Mouse (Mus musculus) kidney, postnatal 25 days (tissue): ENCODE measurements around the gene Spindoc.
A peak's percentile ranks its signal among the peaks of the same experiment; 100 is the strongest.

Experiments used
- DNase-seq, 2 experiments: peaks; one replicate each; pipeline ENCODE4 v3.0.0; 2021; ENCODE audit warnings: mixed read lengths in 2 of 2

Gene Spindoc

DNA sequence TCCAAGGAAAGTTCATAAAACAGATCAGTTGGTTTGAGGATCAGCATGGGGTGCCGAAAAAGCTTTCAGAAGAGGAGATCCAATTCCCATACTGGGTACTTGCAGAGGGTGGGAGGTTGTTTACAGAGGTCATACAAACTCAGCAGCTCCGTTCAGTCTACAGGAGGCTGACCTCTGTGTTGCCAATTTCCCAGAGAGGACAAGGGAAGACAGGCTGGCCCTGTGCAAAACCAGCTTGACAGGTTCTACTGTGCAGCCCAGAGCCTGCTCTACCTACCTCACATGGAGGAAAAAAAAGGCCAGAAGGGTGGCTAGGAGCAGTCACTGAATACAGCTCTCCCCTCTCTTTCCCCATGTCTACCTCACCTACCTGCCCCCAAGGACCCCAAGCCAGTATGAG, 48.7 kb downstream of the Spindoc start:
- DNase-seq: peak; percentile 54 to 82

DNA sequence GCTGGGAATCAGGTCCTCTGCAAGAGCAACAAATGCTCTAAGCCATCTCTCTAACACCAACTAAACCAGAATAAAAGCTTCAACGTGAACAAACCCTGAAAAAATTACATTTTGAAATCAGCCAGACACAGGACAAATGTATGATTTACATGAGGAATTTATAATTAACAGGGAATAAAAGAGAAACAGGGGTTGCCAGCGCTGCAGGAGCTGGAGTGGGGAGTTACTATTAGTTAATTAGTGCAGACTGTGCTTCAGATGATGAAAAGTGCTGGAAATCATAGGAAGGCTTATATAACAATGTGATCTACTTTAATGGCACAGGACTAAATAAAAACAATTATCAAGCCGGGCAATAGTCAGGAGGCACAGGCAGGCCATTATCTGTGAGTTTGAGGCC, 61.4 kb downstream of the Spindoc start:
- DNase-seq: peak in 1 of 2 experiments; percentile 27

DNA sequence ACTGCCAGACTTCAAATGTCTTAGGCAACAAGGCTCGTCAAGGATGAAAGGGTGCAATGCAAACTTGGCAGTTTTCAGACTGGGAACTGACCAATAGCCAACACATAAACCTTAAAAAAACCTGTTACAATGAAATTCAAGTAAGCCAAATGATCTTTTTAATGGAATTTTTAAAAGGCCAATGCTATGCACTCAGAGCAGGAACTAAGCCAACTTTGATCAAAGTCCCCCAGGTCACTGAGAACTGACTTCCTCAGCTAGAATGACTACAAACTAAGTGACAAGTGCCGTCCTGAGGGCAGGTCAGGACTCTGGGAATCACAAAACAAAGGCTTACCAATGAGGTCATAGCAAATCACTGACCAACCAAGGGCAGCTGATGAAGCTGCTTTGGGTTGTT, 62.6 kb downstream of the Spindoc start:
- DNase-seq: peak; percentile 45 to 57

DNA sequence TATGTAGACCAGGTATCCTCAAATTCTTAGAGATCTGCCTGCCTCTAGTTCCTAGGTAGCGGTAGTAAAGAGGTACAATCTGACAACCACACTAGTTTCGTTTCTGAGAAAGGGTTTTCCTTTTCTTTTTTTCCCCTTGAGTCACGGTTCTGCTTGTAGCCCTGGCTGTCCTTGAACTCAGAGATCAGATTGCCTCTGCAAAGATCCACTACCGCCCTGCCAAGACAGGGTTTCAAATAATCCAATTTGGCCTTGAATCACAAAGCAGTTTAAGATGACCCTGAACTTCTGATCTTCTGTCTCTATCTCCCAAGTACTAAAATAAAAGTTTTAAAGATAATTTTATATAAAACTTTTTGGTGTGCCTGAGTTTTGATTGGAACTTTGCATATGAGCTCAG, 65.1 kb downstream of the Spindoc start:
- no peak for DNase-seq

DNA sequence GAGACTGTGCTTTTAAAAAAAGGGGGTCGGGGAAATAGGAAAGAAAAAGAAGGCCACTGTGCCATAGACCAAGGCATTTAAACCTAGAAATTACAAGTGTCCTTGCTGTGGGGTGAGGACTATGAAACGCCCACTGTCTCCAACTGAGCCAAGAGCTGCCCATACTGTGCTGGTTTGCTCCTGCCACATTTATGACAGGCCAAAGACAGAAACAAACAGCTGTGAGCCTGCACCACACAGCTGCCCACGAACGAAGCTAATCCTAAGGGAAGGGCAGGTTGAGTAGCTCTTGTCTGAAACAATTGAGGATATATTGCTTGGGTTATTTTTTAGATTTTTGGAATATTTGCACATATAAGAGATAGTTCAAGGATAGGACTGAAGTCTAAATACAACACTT, 66.0 kb downstream of the Spindoc start:
- no peak for DNase-seq

DNA sequence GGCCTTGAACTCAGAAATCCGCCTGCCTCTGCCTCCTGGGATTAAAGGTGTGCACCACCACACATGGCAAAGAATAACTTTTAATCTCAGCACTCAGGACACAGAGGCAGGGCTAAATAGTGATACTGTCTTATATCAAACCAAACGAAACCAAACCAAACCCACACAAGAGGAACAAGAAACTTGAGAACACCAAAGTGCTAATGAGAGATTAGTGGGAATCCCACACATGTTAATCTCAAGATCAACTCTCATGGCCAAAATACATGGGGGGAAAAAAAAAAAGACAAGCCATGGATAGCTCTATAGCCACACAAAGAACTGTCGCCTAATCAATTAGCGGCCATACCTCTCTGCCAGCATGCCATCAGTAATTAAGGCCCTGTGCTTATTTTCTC, 67.2 kb downstream of the Spindoc start:
- DNase-seq: no peak

DNA sequence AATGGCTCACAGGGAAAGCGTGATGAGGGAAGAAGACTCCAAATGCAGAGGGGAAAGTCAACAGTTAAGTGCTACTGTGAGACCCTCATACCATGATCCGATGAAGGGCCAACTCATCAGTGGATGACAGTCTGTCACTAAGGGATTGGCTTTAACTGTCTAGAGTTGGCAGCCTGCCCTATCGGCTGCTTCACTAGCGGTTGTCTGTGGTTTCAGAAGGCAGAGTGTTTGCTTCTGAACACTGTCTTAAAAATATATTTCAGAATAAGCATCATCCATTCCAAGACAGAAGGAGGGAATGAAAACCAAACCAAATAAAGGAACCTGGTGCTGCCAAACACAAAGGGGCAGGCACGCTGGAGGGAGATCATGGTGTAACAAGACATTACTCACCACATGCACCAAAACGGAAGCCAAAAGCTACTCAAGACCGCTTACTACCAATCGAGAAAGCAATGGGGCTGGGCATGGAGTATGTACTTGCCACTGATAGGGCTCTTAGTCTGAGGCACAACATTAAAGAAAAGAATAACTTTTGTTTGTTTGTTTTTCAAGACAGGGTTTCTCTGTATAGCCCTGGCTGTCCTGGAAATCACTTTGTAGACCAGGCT, 67.7 kb downstream of the Spindoc start:
- peak in 1 of 2 experiments; percentile 44 for DNase-seq

DNA sequence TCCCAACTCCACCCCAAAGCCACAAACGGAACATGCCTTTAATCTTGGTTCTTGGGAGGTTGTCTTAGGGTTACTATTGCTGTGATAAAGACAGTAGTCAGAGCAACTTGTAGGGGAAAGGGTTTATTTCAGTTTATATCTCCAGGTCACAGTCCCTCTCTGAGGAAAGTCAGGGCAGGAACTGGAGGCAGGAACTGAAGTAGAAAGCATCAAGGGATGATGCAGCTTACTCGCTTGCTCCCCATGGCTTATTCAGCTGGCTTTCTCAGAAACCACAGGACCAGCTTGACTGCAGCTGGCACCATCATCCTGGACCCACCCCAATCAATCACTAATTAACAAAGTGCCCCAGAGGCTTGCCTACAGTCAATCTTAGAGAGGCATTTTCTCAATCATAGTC, 69.1 kb downstream of the Spindoc start:
- peak in 1 of 2 experiments; percentile 45 for DNase-seq

DNA sequence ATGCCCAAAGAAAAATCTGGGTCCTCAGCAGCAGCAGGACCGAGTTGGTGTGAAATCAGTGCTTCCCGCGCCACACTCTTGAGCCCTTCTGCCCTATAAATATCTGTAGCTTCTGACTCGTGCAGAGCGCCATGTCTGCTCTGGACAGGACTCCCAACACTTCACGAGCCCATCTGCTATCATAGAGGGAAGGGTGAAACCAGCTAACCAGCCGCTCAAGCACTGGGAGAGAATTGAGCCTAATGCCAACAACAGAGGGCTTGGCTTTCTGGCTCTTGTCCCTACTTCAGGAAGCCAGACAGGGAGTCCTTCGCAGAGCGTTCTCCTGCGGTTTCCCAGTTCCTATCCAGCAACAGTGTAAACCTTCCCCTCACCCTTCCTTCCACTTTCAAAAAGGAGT, 71.5 kb downstream of the Spindoc start:
- DNase-seq: no peak

DNA sequence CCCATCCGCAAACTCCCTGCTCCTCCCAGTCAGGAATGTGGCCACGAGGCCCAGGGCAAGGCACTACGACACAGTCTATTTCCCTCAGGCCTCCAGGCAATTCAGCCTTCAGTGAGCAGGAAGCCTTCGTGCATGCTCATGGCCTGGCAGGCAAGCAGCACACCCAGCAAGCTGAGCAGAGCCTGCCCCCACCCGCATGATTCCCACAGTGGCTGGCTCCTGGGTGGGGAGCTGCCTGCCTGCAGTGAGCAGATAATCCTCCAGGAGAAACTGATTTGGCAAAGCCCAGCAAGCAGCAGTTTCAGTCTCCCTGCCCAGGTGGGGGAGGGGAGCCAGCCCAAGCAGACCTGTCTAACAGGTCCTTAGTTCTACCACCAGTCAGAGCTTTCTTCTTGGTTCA, 72.1 kb downstream of the Spindoc start:
- DNase-seq: peak; percentile 83 to 92

DNA sequence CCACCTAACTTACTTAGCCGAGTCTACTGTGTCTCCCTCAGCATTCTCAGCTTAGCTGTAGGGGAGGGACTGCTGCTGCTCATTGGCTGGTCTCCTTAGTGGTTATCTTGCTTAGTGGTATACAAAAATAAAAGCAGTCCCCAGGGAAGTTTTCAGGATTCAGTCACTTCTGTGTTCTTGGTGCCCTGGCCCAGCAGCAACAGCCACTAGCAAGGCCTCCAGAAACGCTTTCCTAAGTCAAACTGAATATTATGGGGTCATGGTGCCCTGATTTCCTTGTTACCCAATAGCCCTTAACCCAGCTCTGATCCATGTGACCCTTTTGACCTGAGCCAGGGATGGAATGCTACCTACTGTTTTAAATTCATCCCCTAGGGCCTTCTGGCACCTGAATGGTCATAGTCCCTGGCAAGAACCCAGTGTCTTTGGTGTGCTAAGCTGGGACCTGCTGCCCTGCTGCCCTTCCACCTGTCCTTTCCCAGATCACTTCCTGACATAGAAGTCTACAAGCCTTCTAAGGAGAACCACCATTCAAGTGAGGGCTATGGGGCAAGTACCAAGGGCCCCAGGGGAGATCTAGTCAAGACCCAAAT, 73.0 kb downstream of the Spindoc start:
- peak; percentile 74 to 87 for DNase-seq

DNA sequence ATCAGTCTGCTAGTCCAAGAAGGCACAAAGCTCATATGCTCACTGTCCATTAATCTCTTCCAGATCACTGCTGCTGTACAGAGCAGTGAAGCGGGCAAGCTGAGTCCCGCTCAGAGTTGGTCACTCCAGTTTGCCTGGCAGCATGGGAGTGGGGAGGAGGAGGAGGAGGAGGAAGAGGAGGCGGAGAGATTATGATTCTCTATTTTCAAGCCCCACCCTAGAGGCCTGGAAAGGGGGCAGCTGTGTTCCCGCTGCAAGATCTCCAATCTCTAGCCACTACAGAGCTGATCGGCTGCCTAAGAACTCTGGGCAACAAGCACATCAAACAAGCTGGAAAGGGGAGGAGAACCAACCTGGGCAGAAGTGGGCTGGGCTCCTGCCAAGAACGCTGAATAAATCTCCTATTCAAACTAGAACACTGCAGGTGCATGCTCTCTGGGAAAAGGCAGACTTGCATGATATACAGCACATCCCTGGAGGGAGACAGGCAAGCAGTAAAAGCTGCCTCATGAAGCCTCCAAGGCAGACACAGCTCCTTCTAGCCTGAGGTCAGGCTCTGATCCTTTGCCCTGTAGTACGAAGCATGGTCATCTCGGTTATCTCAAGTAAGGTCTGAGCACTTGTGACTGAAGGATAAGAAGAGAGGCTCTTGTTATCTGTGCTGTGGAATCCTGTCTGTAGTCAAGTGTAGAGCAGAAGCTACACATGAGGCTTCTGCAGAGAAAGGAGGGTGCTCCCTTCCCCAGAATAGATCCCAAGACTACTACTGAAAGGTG, 74.6 kb downstream of the Spindoc start:
- peak; percentile 86 to 90 for DNase-seq

DNA sequence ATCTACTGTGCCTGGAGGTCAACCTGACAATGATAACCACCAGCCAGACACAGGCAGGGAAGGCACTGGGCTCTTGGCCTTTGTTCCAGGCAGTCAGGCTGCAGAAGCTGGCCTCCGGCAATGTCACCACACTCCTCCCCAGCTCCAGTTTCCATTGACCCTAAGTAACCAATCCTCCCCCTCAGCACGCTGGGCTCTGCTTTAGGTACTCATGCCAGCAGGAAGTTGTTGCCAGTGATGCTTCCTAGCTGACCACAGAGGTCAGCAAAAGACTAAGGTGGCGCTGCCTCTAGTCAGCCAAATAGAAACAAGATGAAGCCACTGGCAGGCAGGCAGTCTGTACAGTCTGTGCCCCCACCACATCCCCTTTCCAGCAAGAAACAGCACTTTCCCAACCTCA, 75.8 kb downstream of the Spindoc start:
- peak; percentile 62 to 88 for DNase-seq

DNA sequence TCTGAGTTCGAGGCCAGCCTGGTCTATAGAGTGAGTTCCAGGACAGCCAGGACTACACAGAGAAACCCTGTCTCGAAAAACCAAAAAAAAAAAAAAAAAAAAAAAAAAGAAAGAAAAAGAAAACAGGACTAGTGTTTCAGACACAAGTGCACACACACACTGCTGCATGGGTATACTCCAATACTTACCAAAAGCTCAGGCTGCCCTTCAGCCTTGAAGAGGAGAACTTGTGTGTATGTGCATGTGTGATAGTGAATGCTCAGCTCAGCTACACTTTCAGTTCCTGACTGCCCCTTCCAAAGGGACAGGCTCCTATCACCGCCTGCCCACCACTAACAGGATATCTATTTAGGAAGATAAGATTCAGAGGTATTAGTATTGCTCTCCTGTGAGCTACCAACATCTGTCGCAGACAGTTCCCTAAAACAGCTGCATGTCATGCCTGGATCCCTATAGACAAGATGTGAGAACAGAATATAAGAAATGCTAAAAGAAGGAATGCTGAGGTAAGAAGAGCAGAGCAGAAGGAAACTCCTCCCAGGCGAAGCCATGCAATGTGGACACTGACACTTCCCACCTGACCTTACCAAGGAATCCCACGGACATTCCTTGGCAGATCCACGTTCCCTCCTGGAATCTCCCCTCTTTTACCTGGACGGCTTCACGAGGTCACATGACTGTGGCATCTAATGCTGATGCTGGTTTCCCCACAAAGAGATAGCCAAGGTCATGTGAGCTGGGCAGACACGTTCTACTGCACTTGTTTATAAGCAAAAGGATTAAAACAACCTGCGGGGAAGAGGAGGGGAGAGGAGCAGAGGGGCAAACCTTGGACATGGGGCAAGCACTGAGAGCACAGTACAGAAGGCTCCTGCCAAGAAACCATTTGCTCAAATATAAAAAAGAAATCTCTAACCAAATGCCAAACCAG, 77.1 kb downstream of the Spindoc start:
- DNase-seq: peak; percentile 77 to 87

DNA sequence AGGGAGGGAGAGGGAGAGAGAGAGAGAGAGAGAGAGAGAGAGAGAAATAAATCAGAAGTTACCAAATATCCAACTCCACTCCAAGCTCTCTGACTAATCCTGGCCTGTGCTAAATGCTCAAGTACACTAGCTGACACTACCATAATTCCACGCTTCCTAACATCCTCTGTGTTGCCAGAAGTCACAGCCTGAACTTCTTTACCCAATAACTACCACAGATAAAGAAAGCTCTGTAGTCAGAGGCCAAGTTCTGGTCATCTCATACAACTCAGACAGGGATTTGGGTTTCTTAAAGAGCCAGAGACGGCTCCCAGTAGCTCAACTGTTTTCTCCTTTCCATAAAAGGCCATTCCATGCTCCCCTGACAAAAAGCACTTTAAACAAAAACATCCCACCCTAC, 78.0 kb downstream of the Spindoc start:
- DNase-seq: no peak
